Mouse (Mus musculus) gastrocnemius, adult 8-10 months (tissue): ENCODE data around the gene Actr8. TPM values are rescaled to one million over a fixed set of nuclear protein-coding genes. Genes with fewer than 3 reads are reported as not detected.

Source experiments
- DNase-seq, 2 experiments: peaks; one replicate each; pipeline ENCODE4 v3.0.0; 2022; ENCODE audit warnings: low spot score in 2 of 2
- total RNA-seq, 4 experiments: library from RNA; stranded (reverse); gene quantifications; 2 replicates each; pipeline ENCODE4 v1.2.4; 2022

The Actr8 gene
- total RNA-seq, 4 experiments from 2014 or later, result 31.3 to 36.8 (median 33.2) TPM

- DNase-seq, result no peak
Observed at GRCm38 (mm10) chr14:29996000-29996751, 18.0 kb downstream of the Actr8 start.

GRCm38 (mm10) chr14:29997345-29997744 lies 19.2 kb downstream of the Actr8 start:
- DNase-seq, result no peak

- DNase-seq, result no peak
Observed at GRCm38 (mm10) chr14:29998747-29999474, 20.8 kb downstream of the Actr8 start.

- no peak for DNase-seq
Observed at GRCm38 (mm10) chr14:29999475-29999811, 21.3 kb downstream of the Actr8 start.

GRCm38 (mm10) chr14:30008733-30009575 lies 30.8 kb downstream of the Actr8 start, which contains the start of the genes Il17rb and Chdh:
TSS of gene Il17rb (minus strand) at chr14:30008896.
TSS of gene Chdh (plus strand) at chr14:30009023.
- peak in 1 of 2 experiments; percentile 17 for DNase-seq

- DNase-seq, result peak in 1 of 2 experiments; percentile 32
Observed at GRCm38 (mm10) chr14:30009864-30010560, 31.9 kb downstream of the Actr8 start.

- DNase-seq, result no peak
Observed at GRCm38 (mm10) chr14:30011886-30012560, 33.9 kb downstream of the Actr8 start.

- DNase-seq, result no peak
Observed at GRCm38 (mm10) chr14:30014487-30014886, 36.4 kb downstream of the Actr8 start.

- no peak for DNase-seq
Observed at GRCm38 (mm10) chr14:30015008-30015407, 36.9 kb downstream of the Actr8 start.

- DNase-seq, result no peak
Observed at GRCm38 (mm10) chr14:30016666-30017065, 38.5 kb downstream of the Actr8 start.

GRCm38 (mm10) chr14:30017794-30018462 lies 39.8 kb downstream of the Actr8 start:
- DNase-seq, result no peak

- no peak for DNase-seq
Observed at GRCm38 (mm10) chr14:30018463-30018801, 40.3 kb downstream of the Actr8 start.

GRCm38 (mm10) chr14:30018846-30019245 lies 40.7 kb downstream of the Actr8 start:
- DNase-seq, result no peak

- no peak for DNase-seq
Observed at GRCm38 (mm10) chr14:30019375-30019774, 41.2 kb downstream of the Actr8 start.

- no peak for DNase-seq
Observed at GRCm38 (mm10) chr14:30019792-30020575, 41.8 kb downstream of the Actr8 start.

- no peak for DNase-seq
Observed at GRCm38 (mm10) chr14:30022471-30022870, 44.3 kb downstream of the Actr8 start.

GRCm38 (mm10) chr14:30024387-30024786 lies 46.2 kb downstream of the Actr8 start:
- no peak for DNase-seq

GRCm38 (mm10) chr14:30027378-30027777 lies 49.2 kb downstream of the Actr8 start:
- DNase-seq, result no peak

GRCm38 (mm10) chr14:30033405-30033804 lies 55.3 kb downstream of the Actr8 start:
- DNase-seq, result no peak
